In the genomic region with DNA sequence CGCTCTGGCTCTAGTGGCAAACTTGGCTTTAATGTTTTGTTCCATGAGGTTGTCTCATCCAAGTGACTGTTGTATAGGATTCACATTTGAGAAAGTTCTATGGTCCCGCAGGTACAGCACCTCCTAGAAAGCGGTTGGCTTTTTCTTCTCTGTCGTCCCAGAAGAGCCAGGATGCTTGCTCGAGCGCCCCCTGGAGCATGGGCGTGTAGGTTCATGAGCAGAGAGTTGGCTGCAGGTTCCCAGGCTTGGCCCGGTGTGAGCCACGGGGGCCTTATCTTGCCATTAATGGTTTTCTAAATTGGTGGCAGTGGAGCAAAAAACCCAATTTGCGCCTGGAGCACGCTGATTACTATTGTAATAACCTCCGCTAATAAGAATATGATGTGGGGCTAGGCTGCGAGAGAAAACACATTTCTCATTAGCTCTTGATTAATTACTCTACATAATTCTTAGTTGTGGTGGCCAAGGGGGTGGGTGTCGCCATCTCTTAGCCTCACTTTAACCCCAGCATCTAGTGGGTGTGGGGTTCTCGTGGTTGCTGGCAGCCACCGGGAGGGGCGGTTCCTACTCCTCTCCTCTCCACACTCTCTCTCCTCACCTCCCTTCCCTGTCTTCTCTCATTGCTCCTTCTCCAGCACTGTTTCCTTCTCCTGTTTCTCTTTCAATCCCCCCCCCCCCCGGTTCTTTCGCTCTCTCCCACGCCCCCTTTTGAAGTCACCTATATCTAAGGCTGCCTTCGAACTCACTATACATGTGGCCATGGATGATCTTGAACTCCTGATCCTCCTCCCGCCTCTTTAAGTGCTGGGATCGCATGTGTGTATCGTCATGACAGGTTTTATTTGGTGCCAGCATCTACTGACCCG, we compare ENCODE assay signal across 7 mouse cellular contexts. TPM values are rescaled to one million over a fixed set of nuclear protein-coding genes. Genes with fewer than 3 reads are reported as not detected.
A peak's percentile ranks its signal among the peaks of the same experiment; 100 is the strongest.
DNase-seq lines count a peak whose midpoint lies in the region; ATAC-seq lines count a peak whose summit lies in the region.

No protein-coding gene starts in this region.

- ATAC-seq in intestine, embryonic 14.5 days (replicated peaks; ENCODE audit: low FRiP score, low TSS enrichment, low read depth), result no peak
- ATAC-seq in neural tube, embryonic 12.5 days (ENCODE audit: low FRiP score, low read depth), result 0 out of 2 replicates have a peak, but pooled peaks have one; percentile 17

- H3K4me1 ChIP-seq in embryonic facial prominence, embryonic 10.5 days, result peaks cover 24% of the 10 kb centered on the region
- peaks cover 7% of the 10 kb centered on the region; the same call in 1 of the 2 replicates for H3K4me1 ChIP-seq in intestine, embryonic 14.5 days (replicated peaks; ENCODE audit: control insufficient read depth, insufficient read depth, low read length)
- peaks cover 19% of the 10 kb centered on the region for H3K4me1 ChIP-seq in neural tube, embryonic 12.5 days

- DNase-seq in thymus, postnatal 0 days (ENCODE audit: low spot score), result peak; percentile 9
- no peak for DNase-seq in thymus, postnatal 25 days
- DNase-seq in embryonic facial prominence, embryonic 10.5 days (ENCODE audit: low spot score), result no peak
- no peak for DNase-seq in intestine, embryonic 14.5 days (ENCODE audit: low spot score)
- DNase-seq in layer of hippocampus, adult 8-10 months (ENCODE audit: low spot score in 2 of 2), result no peak
- no peak for DNase-seq in adrenal gland, adult 18-20 months (ENCODE audit: low spot score in 2 of 2)

- 64% methylated on average over 25 of the region's 25 CpGs for WGBS in embryonic facial prominence, embryonic 10.5 days
- 74% methylated on average over 25 of the region's 25 CpGs for WGBS in intestine, embryonic 14.5 days
- 45% methylated on average over 25 of the region's 25 CpGs for WGBS in neural tube, embryonic 12.5 days

- no peaks in the 10 kb centered on the region for H3K9me3 ChIP-seq in embryonic facial prominence, embryonic 10.5 days
- no peaks in the 10 kb centered on the region for H3K9me3 ChIP-seq in intestine, embryonic 14.5 days (ENCODE audit: control insufficient read depth, low read length)
- no peaks in the 10 kb centered on the region for H3K9me3 ChIP-seq in neural tube, embryonic 12.5 days

- peaks cover 28% of the 10 kb centered on the region for H3K27me3 ChIP-seq in embryonic facial prominence, embryonic 10.5 days (replicated peaks; ENCODE audit: low read depth, poor library complexity, severe bottlenecking)
- no peaks in the 10 kb centered on the region for H3K27me3 ChIP-seq in intestine, embryonic 14.5 days (replicated peaks; ENCODE audit: control insufficient read depth, insufficient read depth, low read length)
- no peaks in the 10 kb centered on the region for H3K27me3 ChIP-seq in neural tube, embryonic 12.5 days (replicated peaks)

- peak overlapping the region; percentile 49 for H3K4me3 ChIP-seq in embryonic facial prominence, embryonic 10.5 days
- H3K4me3 ChIP-seq in intestine, embryonic 14.5 days (ENCODE audit: low read depth, low read length), result peak overlapping the region; percentile 25; the same call in 1 of the 2 replicates
- H3K4me3 ChIP-seq in neural tube, embryonic 12.5 days, result no peak overlapping the region

- peak overlapping the region; percentile 89 for H3K27ac ChIP-seq in embryonic facial prominence, embryonic 10.5 days (replicated peaks)
- H3K27ac ChIP-seq in intestine, embryonic 14.5 days (ENCODE audit: low read depth), result no peak overlapping the region; the same call in 1 of the 2 replicates
- peak overlapping the region; percentile 72; the same call in 1 of the 2 replicates for H3K27ac ChIP-seq in neural tube, embryonic 12.5 days

- no peaks in the 10 kb centered on the region for H3K36me3 ChIP-seq in embryonic facial prominence, embryonic 10.5 days (replicated peaks)
- H3K36me3 ChIP-seq in intestine, embryonic 14.5 days (ENCODE audit: control insufficient read depth, insufficient read depth, low read length), result no peaks in the 10 kb centered on the region
- H3K36me3 ChIP-seq in neural tube, embryonic 12.5 days, result no peaks in the 10 kb centered on the region

- H3K4me2 ChIP-seq in intestine, embryonic 14.5 days (ENCODE audit: low read length), result peak overlapping the region; percentile 62
- H3K4me2 ChIP-seq in neural tube, embryonic 12.5 days (replicated peaks), result peak overlapping the region; percentile 53

- H3K9ac ChIP-seq in intestine, embryonic 14.5 days (ENCODE audit: low read length), result peak overlapping the region; percentile 56
- no peak overlapping the region for H3K9ac ChIP-seq in neural tube, embryonic 12.5 days

RNA-seq across cellular contexts. Expression of gene 4931429L15Rik, which starts 8.2 kb away (rescaled TPM):
- polyA plus RNA-seq in thymus, postnatal 0 days (2015; fragmentation: Nextera tagmentation; extraction: Ambion mirVana), result not detected in 2 replicates
- polyA plus RNA-seq in embryonic facial prominence, embryonic 10.5 days (2016; fragmentation: Nextera tagmentation; extraction: Ambion mirVana), result not detected in 2 replicates
- polyA plus RNA-seq in intestine, embryonic 14.5 days (2014; fragmentation: Nextera tagmentation; extraction: Ambion mirVana), result not detected in 2 replicates
- 0.18 TPM in 1 of 2 replicates, not detected in the other for polyA plus RNA-seq in neural tube, embryonic 12.5 days (2016; fragmentation: Nextera tagmentation; extraction: Ambion mirVana)
- total RNA-seq in layer of hippocampus, adult 8-10 months (2022), result under 1 TPM in 1 of 4 experiments, not detected in 3; 0.31 TPM
- total RNA-seq in adrenal gland, adult 18-20 months (2021), result not detected

RNA-seq across cellular contexts. Expression of gene Bud13, which starts 45.1 kb away (rescaled TPM):
- 19.5 and 19.6 TPM in 2 replicates for polyA plus RNA-seq in thymus, postnatal 0 days (2015; fragmentation: Nextera tagmentation; extraction: Ambion mirVana)
- polyA plus RNA-seq in embryonic facial prominence, embryonic 10.5 days (2016; fragmentation: Nextera tagmentation; extraction: Ambion mirVana), result 34.3 and 34.7 TPM in 2 replicates
- 25.1 and 25.2 TPM in 2 replicates for polyA plus RNA-seq in intestine, embryonic 14.5 days (2014; fragmentation: Nextera tagmentation; extraction: Ambion mirVana)
- 20.4 and 21.7 TPM in 2 replicates for polyA plus RNA-seq in neural tube, embryonic 12.5 days (2016; fragmentation: Nextera tagmentation; extraction: Ambion mirVana)
- 10 to 100 TPM in 2 of 4 experiments, 1 to 10 TPM in 2; 9.3 to 12.7 (median 11.0) TPM for total RNA-seq in layer of hippocampus, adult 8-10 months (2022)
- 10 to 100 TPM in 1 of 2 experiments, 1 to 10 TPM in 1; 9.6 to 11.1 TPM for total RNA-seq in adrenal gland, adult 18-20 months (2021)

RNA-seq across cellular contexts. Expression of gene Zpr1, which starts 55.1 kb away (rescaled TPM):
- polyA plus RNA-seq in thymus, postnatal 0 days (2015; fragmentation: Nextera tagmentation; extraction: Ambion mirVana), result 54.9 and 58.3 TPM in 2 replicates
- polyA plus RNA-seq in embryonic facial prominence, embryonic 10.5 days (2016; fragmentation: Nextera tagmentation; extraction: Ambion mirVana), result 70.8 and 71.1 TPM in 2 replicates
- polyA plus RNA-seq in intestine, embryonic 14.5 days (2014; fragmentation: Nextera tagmentation; extraction: Ambion mirVana), result 68.3 and 70.2 TPM in 2 replicates
- polyA plus RNA-seq in neural tube, embryonic 12.5 days (2016; fragmentation: Nextera tagmentation; extraction: Ambion mirVana), result 58.0 and 60.7 TPM in 2 replicates
- 10 to 100 TPM; 38.6 to 52.6 (median 42.0) TPM for total RNA-seq in layer of hippocampus, adult 8-10 months (2022)
- 10 to 100 TPM; 40.2 to 61.8 TPM for total RNA-seq in adrenal gland, adult 18-20 months (2021)

RNA-seq across cellular contexts. Expression of gene Apoa5, which starts 59.5 kb away (rescaled TPM):
- 0.18 and 0.30 TPM in 2 replicates for polyA plus RNA-seq in thymus, postnatal 0 days (2015; fragmentation: Nextera tagmentation; extraction: Ambion mirVana)
- not detected in 2 replicates for polyA plus RNA-seq in embryonic facial prominence, embryonic 10.5 days (2016; fragmentation: Nextera tagmentation; extraction: Ambion mirVana)
- polyA plus RNA-seq in intestine, embryonic 14.5 days (2014; fragmentation: Nextera tagmentation; extraction: Ambion mirVana), result not detected in 2 replicates
- polyA plus RNA-seq in neural tube, embryonic 12.5 days (2016; fragmentation: Nextera tagmentation; extraction: Ambion mirVana), result not detected in 2 replicates
- not detected for total RNA-seq in layer of hippocampus, adult 8-10 months (2022)
- total RNA-seq in adrenal gland, adult 18-20 months (2021), result under 1 TPM in 1 of 2 experiments, not detected in 1; 0.36 TPM
